Mouse (Mus musculus) stomach, postnatal 0 days (tissue): ENCODE measurements at regions not wholly inside any gene's neighbourhood (a gene's known extent, or its start where the extent isn't known, plus 50 kb on each side); places are given as distances from the start of the nearest gene placed in this dataset.

ENCODE experiments used
- CTCF ChIP-seq: IDR thresholded peaks from 2 replicates; pipeline ENCODE4 v1.5.1; 2016; ENCODE audit warnings: antibody characterized with exemption, low read depth, mild to moderate bottlenecking, moderate library complexity
- EP300 ChIP-seq: optimal IDR thresholded peaks from 2 replicates; pipeline ENCODE3; 2016; ENCODE audit warnings: antibody characterized with exemption

GRCm38 (mm10) chr16:50529511-50530416 lies 61.2 kb downstream of the Ccdc54 start:
- TF ChIP-seq CTCF, result peak; percentile 94
- no peak for TF ChIP-seq EP300
